Mouse (Mus musculus) MEL-GATA-1-ER (cell line): Measurements from ENCODE around the gene Igf2bp2.
A peak's percentile ranks its signal among the peaks of the same experiment; 100 is the strongest.

ENCODE experiments used
- DNase-seq: peaks from one replicate; pipeline ENCODE4 v3.0.0-alpha.2; 2012; ENCODE audit warnings: low read depth; ENCODE audit errors: extremely low read depth

Igf2bp2 gene

GRCm38 (mm10) chr16:22162512-22163455, at the start of gene Igf2bp2:
TSS of gene Igf2bp2 (minus strand) at chr16:22163299.
- no peak for DNase-seq

- DNase-seq, result no peak
These were observed 40.4 kb upstream of the Igf2bp2 start for GRCm38 (mm10) chr16:22203501-22203900.

- DNase-seq, result peak; percentile 47
These were observed 38.8 kb upstream of the Igf2bp2 start for GRCm38 (mm10) chr16:22201858-22202257.

- DNase-seq, result no peak
These were observed 37.4 kb upstream of the Igf2bp2 start for GRCm38 (mm10) chr16:22200476-22200875.

- no peak for DNase-seq
These were observed 24.3 kb upstream of the Igf2bp2 start for GRCm38 (mm10) chr16:22187366-22187765.

GRCm38 (mm10) chr16:22185411-22185810, 22.3 kb upstream of the Igf2bp2 start:
- DNase-seq, result no peak

- no peak for DNase-seq
These were observed 21.0 kb upstream of the Igf2bp2 start for GRCm38 (mm10) chr16:22184113-22184512.

- DNase-seq, result no peak
These were observed 19.2 kb upstream of the Igf2bp2 start for GRCm38 (mm10) chr16:22182286-22182685.

- no peak for DNase-seq
These were observed 15.7 kb upstream of the Igf2bp2 start for GRCm38 (mm10) chr16:22178793-22179192.

GRCm38 (mm10) chr16:22177999-22178398, 14.9 kb upstream of the Igf2bp2 start:
- no peak for DNase-seq

GRCm38 (mm10) chr16:22168731-22169130, 5.6 kb upstream of the Igf2bp2 start:
- no peak for DNase-seq

- no peak for DNase-seq
These were observed 2.5 kb upstream of the Igf2bp2 start for GRCm38 (mm10) chr16:22165556-22165955.

GRCm38 (mm10) chr16:22164446-22164845, 1.3 kb upstream of the Igf2bp2 start:
- DNase-seq, result no peak

GRCm38 (mm10) chr16:22163456-22163851, 355 bp upstream of the Igf2bp2 start:
- DNase-seq, result no peak

- DNase-seq, result no peak
These were observed 1.0 kb downstream of the Igf2bp2 start for GRCm38 (mm10) chr16:22162066-22162511.

- no peak for DNase-seq
These were observed 1.6 kb downstream of the Igf2bp2 start for GRCm38 (mm10) chr16:22161351-22162065.

GRCm38 (mm10) chr16:22160386-22161145, 2.5 kb downstream of the Igf2bp2 start:
- DNase-seq, result no peak

- DNase-seq, result no peak
These were observed 10.1 kb downstream of the Igf2bp2 start for GRCm38 (mm10) chr16:22152941-22153444.

GRCm38 (mm10) chr16:22151706-22152315, 11.3 kb downstream of the Igf2bp2 start:
- no peak for DNase-seq

GRCm38 (mm10) chr16:22150421-22150820, 12.7 kb downstream of the Igf2bp2 start:
- DNase-seq, result no peak
